Mouse (Mus musculus) myocyte (in vitro differentiated cells): ENCODE measurements around the gene Map3k13. TPM values are rescaled to one million over a fixed set of nuclear protein-coding genes. Genes with fewer than 3 reads are reported as not detected.

Source experiments
- H3K27me3 ChIP-seq: one replicate; pipeline ENCODE4 v1.6.1; 2011; ENCODE audit not compliant: control insufficient read depth, insufficient read depth, insufficient read length
- H3K36me3 ChIP-seq: one replicate; pipeline ENCODE4 v1.6.1; 2011; ENCODE audit not compliant: control insufficient read depth, insufficient read depth
- H3K4me2 ChIP-seq: one replicate; pipeline ENCODE4 v1.6.1; 2011; ENCODE audit warnings: low read depth, control low read depth
- H3K4me3 ChIP-seq: one replicate; pipeline ENCODE4 v1.5.1; 2011; ENCODE audit warnings: mild to moderate bottlenecking, control low read depth, moderate library complexity
- H3K79me2 ChIP-seq: one replicate; pipeline ENCODE4 v1.6.1; 2011; ENCODE audit not compliant: control insufficient read depth, insufficient read depth
- H3ac ChIP-seq: one replicate; pipeline ENCODE4 v1.6.1; 2011; ENCODE audit not compliant: control insufficient read depth, insufficient read length
- CEBPB ChIP-seq: IDR thresholded peaks from 2 replicates; pipeline ENCODE4 v1.6.1; 2011; ENCODE audit warnings: mild to moderate bottlenecking, moderate library complexity; ENCODE audit not compliant: poor library complexity, insufficient read depth, severe bottlenecking
- E2F4 ChIP-seq: IDR thresholded peaks from one replicate; pipeline ENCODE4 v1.6.1; 2011; ENCODE audit warnings: mild to moderate bottlenecking, control low read depth, moderate library complexity; ENCODE audit not compliant: insufficient read depth
- MAX ChIP-seq: IDR thresholded peaks from one replicate; pipeline ENCODE4 v1.6.1; 2011; ENCODE audit warnings: low read depth, mild to moderate bottlenecking, control low read depth
- MYOD1 ChIP-seq, 3 experiments: IDR thresholded peaks; one replicate each; pipeline ENCODE4 v1.6.1; 2011; ENCODE audit warnings: control low read depth in 2 of 3, low read depth in 2 of 3, mild to moderate bottlenecking in 2 of 3, moderate library complexity in 1 of 3; ENCODE audit not compliant: insufficient read length in 2 of 3, control insufficient read depth in 1 of 3
- MYOG ChIP-seq, 3 experiments: IDR thresholded peaks; one replicate each; pipeline ENCODE4 v1.6.1; 2011; ENCODE audit warnings: control low read depth in 2 of 3, low read depth in 2 of 3, mild to moderate bottlenecking in 2 of 3; ENCODE audit not compliant: insufficient read length in 2 of 3, control insufficient read depth in 1 of 3, insufficient read depth in 1 of 3
- POLR2A ChIP-seq: IDR thresholded peaks from one replicate; pipeline ENCODE4 v1.6.1; 2011; ENCODE audit warnings: low read depth, mild to moderate bottlenecking, control low read depth, moderate library complexity; ENCODE audit not compliant: insufficient read length
- POLR2AphosphoS2 ChIP-seq: IDR thresholded peaks from one replicate; pipeline ENCODE4 v1.6.1; 2011; ENCODE audit warnings: low read depth, control low read depth; ENCODE audit not compliant: insufficient read length
- REST ChIP-seq: IDR thresholded peaks from one replicate; pipeline ENCODE4 v1.6.1; 2011; ENCODE audit warnings: mild to moderate bottlenecking, control low read depth, moderate library complexity; ENCODE audit not compliant: insufficient read depth, insufficient read length
- SRF ChIP-seq: IDR thresholded peaks from one replicate; pipeline ENCODE4 v1.6.1; 2011; ENCODE audit warnings: low read depth; ENCODE audit not compliant: control insufficient read depth, insufficient read length
- TCF12 ChIP-seq: IDR thresholded peaks from one replicate; pipeline ENCODE4 v1.6.1; 2011; ENCODE audit warnings: mild to moderate bottlenecking, control low read depth; ENCODE audit not compliant: poor library complexity, insufficient read depth, severe bottlenecking
- TCF3 ChIP-seq: IDR thresholded peaks from one replicate; pipeline ENCODE4 v1.6.1; 2011; ENCODE audit warnings: low read depth, control low read depth; ENCODE audit not compliant: insufficient read length
- USF1 ChIP-seq: IDR thresholded peaks from one replicate; pipeline ENCODE4 v1.6.1; 2011; ENCODE audit warnings: low read depth, mild to moderate bottlenecking, control low read depth, moderate library complexity
- polyA plus RNA-seq: library from polyadenylated mRNA; unstranded; fragments of >200 nt; fragmentation: generic; extraction: Trizol; gene quantifications from one replicate; pipeline ENCODE4 v1.2.1, GENCODE M21; 2012; ENCODE audit warnings: missing spikeins

The Map3k13 gene
- polyA plus RNA-seq, 1 experiment: 0.31 TPM

DNA sequence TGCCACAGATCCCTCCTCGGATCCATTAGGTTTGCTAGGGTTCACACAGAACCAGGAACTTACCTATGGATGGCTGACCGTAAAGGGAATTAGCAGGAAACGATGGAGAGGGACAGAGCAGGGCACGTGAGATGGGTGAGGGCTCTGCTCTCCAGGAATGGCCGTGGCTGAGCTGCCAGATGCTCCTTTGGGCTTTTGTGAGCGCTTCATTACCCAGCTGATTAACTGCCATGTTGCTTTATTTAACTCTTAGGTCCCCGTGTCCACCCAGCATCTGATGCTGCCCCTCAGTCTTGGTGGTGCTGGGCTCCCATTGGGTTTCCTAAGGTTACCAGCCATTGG is 21.5 kb downstream of the Map3k13 start:
- Histone ChIP-seq H3ac (no peak overlapping the region), H3K4me2 (no peak overlapping the region), H3K4me3 (no peak overlapping the region), H3K27me3 (no peaks in the 10 kb centered on the region), H3K36me3 (no peaks in the 10 kb centered on the region), H3K79me2 (no peaks in the 10 kb centered on the region)
- no peak for TF ChIP-seq TCF12
- TF ChIP-seq SRF: no peak
- TF ChIP-seq CEBPB: no peak

DNA sequence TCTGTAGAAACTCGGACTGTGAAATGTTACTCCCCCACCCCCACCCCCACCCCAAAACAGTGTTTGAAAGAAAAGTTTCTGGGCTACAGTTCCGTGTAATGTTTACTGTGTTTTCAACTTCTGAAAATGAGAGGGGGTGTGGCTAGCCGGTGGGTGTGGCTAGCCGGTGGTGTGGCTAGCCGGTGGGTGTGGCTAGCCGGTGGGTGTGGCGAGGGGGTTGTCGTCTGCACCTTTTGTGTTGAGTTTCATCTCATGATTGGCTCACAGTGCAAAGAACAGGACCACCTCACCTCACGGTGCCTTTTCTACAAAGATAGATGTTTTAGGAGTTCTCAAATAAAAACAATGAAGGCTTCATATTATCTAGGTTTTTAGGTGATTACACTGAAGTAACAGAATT is 24.0 kb downstream of the Map3k13 start:
- H3K27me3 ChIP-seq: no peaks in the 10 kb centered on the region
- H3ac ChIP-seq: no peak overlapping the region
- H3K79me2 ChIP-seq: no peaks in the 10 kb centered on the region
- no peaks in the 10 kb centered on the region for H3K36me3 ChIP-seq
- H3K4me2 ChIP-seq: peak overlapping the region; percentile 74
- TF ChIP-seq E2F4: no peak
- no peak for TF ChIP-seq POLR2AphosphoS2
- TF ChIP-seq SRF: no peak
- TF ChIP-seq MYOG (IDR thresholded peaks at IDR 0.05; ENCODE audit: control insufficient read depth in 1 of 3, insufficient read depth in 1 of 3, insufficient read length in 2 of 3, low read depth in 2 of 3): no peak
- no peak for TF ChIP-seq TCF3
- no peak for TF ChIP-seq TCF12
- no peak for TF ChIP-seq MAX
- no peak for TF ChIP-seq USF1
- no peak for TF ChIP-seq REST
- no peak for TF ChIP-seq CEBPB
- no peak overlapping the region for H3K4me3 ChIP-seq

DNA sequence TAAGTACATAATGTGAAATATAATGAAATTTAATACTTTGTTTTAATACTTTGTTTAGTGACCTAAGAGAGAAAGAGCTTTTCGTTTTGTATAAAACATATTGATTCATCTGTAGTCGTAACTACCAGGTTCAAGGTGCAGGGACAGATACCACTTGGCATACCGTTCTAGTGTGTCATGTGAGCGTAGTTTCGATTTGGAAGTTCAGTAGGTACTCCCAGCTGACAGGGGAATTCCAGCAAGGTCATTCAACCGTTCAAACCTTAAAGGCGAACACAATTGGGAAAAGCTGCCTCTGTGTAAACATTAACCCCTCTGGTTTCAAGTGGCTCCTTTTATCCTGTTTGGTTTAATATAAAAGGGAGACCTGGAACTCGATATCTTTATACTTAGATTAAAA is 24.5 kb downstream of the Map3k13 start:
- Histone ChIP-seq H3K79me2 (no peaks in the 10 kb centered on the region), H3K4me2 (peak overlapping the region; percentile 74), H3K36me3 (no peaks in the 10 kb centered on the region), H3K4me3 (no peak overlapping the region), H3ac (no peak overlapping the region), H3K27me3 (no peaks in the 10 kb centered on the region)
- TF ChIP-seq POLR2AphosphoS2 (no peak), SRF (no peak), REST (no peak), POLR2A (no peak), MAX (no peak)

DNA sequence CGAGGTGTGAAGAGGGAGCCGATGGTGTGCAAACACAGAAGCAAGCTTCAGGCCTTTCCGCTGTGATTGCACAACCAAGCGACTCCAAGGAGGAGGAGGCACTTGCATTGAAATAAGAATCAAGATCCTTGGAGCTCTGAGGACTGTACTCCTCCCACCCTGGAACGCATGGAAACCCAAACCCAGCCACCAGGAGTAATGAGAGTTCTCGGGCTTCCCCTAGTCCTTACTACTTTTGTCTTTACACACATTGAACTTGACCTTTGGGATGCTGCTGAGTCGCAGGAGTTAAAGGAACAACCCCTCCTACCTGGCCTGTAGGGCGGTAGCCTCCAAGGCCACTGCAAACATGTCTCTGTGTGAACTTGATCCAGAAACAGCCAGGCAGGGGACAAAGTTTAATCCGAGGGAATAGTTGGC is 31.5 kb downstream of the Map3k13 start:
- no peak for TF ChIP-seq MYOD1 (IDR thresholded peaks at IDR 0.05; ENCODE audit: control insufficient read depth in 1 of 3, insufficient read length in 2 of 3, low read depth in 2 of 3)
- no peak for TF ChIP-seq TCF12
- TF ChIP-seq USF1: no peak
- no peak for TF ChIP-seq CEBPB
- Histone ChIP-seq H3K4me3 (no peak overlapping the region), H3K79me2 (no peaks in the 10 kb centered on the region), H3K27me3 (no peaks in the 10 kb centered on the region), H3ac (no peak overlapping the region), H3K36me3 (no peaks in the 10 kb centered on the region), H3K4me2 (no peak overlapping the region)

DNA sequence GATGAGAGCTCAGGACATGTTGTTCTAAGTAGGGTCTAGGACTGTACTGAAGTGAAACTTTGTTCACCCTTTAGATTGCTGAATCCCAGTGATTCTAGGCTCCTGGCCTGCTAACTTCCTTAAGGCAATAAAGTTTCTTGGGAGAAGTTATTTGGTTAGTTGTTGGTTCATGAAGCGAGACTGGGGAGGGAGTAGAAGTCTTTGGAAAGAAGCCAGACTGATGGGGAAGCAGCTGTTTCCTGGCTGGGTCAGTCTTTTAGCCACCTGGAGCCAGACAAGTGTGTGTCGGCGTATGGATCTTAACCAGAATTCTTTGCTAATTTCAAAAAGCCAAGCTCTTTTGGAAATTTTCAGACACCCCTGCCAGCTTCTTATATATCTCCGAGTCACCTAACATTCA is 33.0 kb downstream of the Map3k13 start:
- Histone ChIP-seq H3ac (no peak overlapping the region), H3K79me2 (no peaks in the 10 kb centered on the region), H3K4me3 (no peak overlapping the region), H3K27me3 (no peaks in the 10 kb centered on the region), H3K36me3 (no peaks in the 10 kb centered on the region), H3K4me2 (peak overlapping the region; percentile 7)
- TF ChIP-seq TCF12 (peak; percentile 1), POLR2AphosphoS2 (no peak), E2F4 (no peak), MYOD1 (IDR thresholded peaks at IDR 0.05; ENCODE audit: control insufficient read depth in 1 of 3, insufficient read length in 2 of 3, low read depth in 2 of 3) (peak in 2 of 3 experiments; percentile 31 to 66), MAX (no peak), TCF3 (no peak), REST (no peak), USF1 (no peak), MYOG (IDR thresholded peaks at IDR 0.05; ENCODE audit: control insufficient read depth in 1 of 3, insufficient read depth in 1 of 3, insufficient read length in 2 of 3, low read depth in 2 of 3) (peak in 1 of 3 experiments; percentile 8), SRF (no peak), POLR2A (no peak), CEBPB (no peak)

DNA sequence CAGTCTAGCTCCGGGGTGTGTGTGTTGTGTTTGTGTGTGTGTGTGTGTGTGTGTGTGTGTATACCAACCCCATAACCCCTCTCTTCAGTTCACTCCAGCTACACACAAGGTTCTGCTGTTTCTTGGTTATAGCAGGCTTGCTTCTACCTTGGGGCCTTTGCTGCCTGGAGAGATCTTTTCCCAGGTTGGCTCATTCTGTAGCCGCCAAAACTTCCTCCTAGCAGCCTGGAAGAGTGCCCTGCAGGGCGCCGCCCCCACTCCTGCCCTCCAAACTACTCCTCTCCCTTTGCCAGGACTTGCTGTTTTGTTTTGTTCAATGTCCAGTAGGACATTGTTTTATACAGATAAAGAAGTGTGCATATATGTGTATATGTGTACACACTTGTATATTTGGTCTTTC is 33.4 kb downstream of the Map3k13 start:
- Histone ChIP-seq H3K4me3 (no peak overlapping the region), H3ac (no peak overlapping the region), H3K27me3 (no peaks in the 10 kb centered on the region), H3K36me3 (no peaks in the 10 kb centered on the region), H3K79me2 (no peaks in the 10 kb centered on the region), H3K4me2 (peak overlapping the region; percentile 7)
- TF ChIP-seq REST (no peak), MYOG (IDR thresholded peaks at IDR 0.05; ENCODE audit: control insufficient read depth in 1 of 3, insufficient read depth in 1 of 3, insufficient read length in 2 of 3, low read depth in 2 of 3) (no peak)
